Mouse (Mus musculus): ENCODE results near the gene Nrxn2. TPM values are rescaled to one million over a fixed set of nuclear protein-coding genes. Genes with fewer than 3 reads are reported as not detected.

Gene Nrxn2
- polyA plus RNA-seq, 1 experiment from 2014 or later: 16.0 TPM

DNA sequence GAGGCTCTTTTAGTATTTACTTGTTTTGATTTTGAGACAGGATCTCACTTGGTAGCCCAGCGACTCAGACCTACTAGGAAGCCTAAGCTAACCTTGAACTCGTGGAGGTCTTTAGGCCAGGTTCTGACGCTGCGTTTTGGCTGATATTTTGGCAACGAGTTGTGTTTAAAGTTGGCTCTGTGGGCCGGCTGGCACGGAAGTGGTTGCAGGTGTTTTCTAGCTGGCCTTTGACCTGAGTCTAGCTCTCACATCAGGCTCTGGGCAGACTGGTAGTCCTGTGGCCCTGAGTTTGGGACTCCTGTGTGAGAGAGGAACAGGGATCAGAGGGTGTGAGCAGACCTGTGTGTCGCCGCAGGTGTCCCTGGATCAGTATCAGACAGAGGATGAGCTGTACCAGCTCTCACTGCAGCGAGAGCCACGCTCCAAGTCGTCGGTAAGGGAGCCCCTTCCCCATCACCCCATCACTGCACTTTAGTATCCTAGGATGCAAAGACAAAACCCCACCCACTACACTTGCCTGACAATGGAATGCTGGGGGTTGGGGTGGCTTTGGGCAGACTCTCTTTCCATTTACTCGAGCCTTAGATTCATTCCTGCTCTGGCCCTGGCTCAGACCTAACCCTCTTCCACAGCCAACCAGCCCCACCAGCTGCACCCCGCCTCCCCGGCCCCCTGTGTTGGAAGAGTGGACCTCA is 10.6 kb upstream of the Nrxn2 start:
- no peak for ATAC-seq (ENCODE audit: low FRiP score, low read depth)
- H3K27ac ChIP-seq (replicated peaks): no peak overlapping the region
- H3K4me3 ChIP-seq: no peak overlapping the region
- H3K27me3 ChIP-seq: peaks cover 23% of the 10 kb centered on the region
- 50% methylated on average over 16 of the region's 16 CpGs for WGBS
- no peaks in the 10 kb centered on the region for H3K9me3 ChIP-seq
- peaks cover 13% of the 10 kb centered on the region; the same call in 1 of the 2 replicates for H3K4me1 ChIP-seq
- H3K4me2 ChIP-seq (replicated peaks): no peak overlapping the region
- H3K9ac ChIP-seq (replicated peaks): no peak overlapping the region
- H3K36me3 ChIP-seq: no peaks in the 10 kb centered on the region

DNA sequence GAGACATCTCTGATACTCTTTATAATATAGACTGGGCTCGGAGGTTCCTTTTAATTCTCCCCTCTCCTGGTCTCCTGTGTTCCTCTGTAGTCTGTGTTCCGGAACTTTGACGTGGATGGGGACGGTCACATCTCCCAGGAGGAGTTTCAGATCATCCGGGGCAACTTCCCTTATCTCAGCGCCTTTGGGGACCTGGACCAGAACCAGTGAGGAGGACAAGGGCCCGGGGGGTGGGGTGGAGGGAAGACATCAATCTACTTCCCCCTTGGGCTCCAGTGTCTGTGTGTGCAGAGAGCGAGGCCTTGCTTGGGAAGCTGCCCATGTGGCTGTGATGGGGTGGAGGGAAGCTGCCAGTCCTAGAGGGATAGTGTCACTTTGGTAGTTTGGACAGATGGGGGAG is 9.8 kb upstream of the Nrxn2 start:
- H3K9me3 ChIP-seq: no peaks in the 10 kb centered on the region
- no peak overlapping the region for H3K4me2 ChIP-seq (replicated peaks)
- no peak for ATAC-seq (ENCODE audit: low FRiP score, low read depth)
- no peaks in the 10 kb centered on the region for H3K36me3 ChIP-seq
- no peak overlapping the region for H3K27ac ChIP-seq (replicated peaks)
- no peak overlapping the region for H3K9ac ChIP-seq (replicated peaks)
- H3K27me3 ChIP-seq: peaks cover 15% of the 10 kb centered on the region; the same call in 1 of the 2 replicates
- 80% methylated on average over 8 of the region's 8 CpGs for WGBS
- H3K4me1 ChIP-seq: peaks cover 8% of the 10 kb centered on the region; the same call in 1 of the 2 replicates
- no peak overlapping the region for H3K4me3 ChIP-seq

DNA sequence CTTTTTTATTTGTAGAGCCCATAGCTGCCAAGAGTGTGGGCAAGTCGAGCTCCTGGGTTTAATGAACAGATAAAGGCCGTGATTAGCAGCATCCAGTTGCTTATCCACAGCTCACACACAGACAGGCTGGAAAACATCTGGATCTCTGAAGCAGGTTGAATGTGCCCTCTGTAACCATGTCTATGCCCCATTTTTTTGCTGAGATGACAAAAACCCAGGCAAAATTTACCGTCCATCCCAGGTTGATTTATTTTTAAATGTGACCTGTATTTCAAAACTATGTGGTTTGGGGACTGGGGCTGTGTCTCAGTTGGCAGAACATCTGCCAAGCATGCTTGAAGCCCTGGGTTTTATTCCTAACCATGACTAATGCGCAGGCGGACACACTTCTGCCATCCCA is 9.4 kb upstream of the Nrxn2 start:
- H3K4me2 ChIP-seq (replicated peaks): no peak overlapping the region
- no peak for ATAC-seq (ENCODE audit: low FRiP score, low read depth)
- WGBS: 79% methylated on average over 5 of the region's 5 CpGs

DNA sequence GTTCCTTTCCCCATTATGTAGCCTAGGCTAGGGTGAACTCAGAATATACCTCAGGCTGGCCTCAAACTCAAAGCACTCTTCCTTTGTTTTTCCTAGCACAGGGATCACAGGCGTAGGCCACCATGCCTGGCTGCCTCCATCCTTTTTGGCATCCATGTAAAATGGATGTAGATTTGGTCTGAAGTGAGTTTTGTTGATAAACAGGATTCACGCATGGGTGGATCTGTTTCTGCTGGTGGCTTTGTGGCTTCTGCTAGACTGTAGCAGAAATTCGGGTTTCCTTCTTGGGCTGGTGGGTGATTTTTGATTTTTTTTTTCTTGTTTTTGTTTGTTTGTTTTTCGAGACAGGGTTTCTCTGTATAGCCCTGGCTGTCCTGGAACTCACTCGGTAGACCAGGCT is 8.6 kb upstream of the Nrxn2 start:
- no peak overlapping the region for H3K4me2 ChIP-seq (replicated peaks)
- H3K9ac ChIP-seq (replicated peaks): no peak overlapping the region
- H3K4me1 ChIP-seq: peaks cover 13% of the 10 kb centered on the region; the same call in 1 of the 2 replicates
- 83% methylated on average over 5 of the region's 5 CpGs for WGBS
- no peaks in the 10 kb centered on the region for H3K9me3 ChIP-seq
- H3K27me3 ChIP-seq: peaks cover 9% of the 10 kb centered on the region; the same call in 1 of the 2 replicates
- H3K36me3 ChIP-seq: no peaks in the 10 kb centered on the region
- no peak overlapping the region for H3K4me3 ChIP-seq
- no peak overlapping the region for H3K27ac ChIP-seq (replicated peaks)
- ATAC-seq (ENCODE audit: low FRiP score, low read depth): no peak

More for the DNA sequence above, 9.4 kb upstream of the Nrxn2 start:
- Histone ChIP-seq H3K27ac (replicated peaks) (no peak overlapping the region), H3K27me3 (peaks cover 12% of the 10 kb centered on the region; the same call in 1 of the 2 replicates), H3K4me3 (no peak overlapping the region), H3K9me3 (no peaks in the 10 kb centered on the region), H3K36me3 (no peaks in the 10 kb centered on the region), H3K4me1 (peaks cover 8% of the 10 kb centered on the region; the same call in 1 of the 2 replicates), H3K9ac (replicated peaks) (no peak overlapping the region)

DNA sequence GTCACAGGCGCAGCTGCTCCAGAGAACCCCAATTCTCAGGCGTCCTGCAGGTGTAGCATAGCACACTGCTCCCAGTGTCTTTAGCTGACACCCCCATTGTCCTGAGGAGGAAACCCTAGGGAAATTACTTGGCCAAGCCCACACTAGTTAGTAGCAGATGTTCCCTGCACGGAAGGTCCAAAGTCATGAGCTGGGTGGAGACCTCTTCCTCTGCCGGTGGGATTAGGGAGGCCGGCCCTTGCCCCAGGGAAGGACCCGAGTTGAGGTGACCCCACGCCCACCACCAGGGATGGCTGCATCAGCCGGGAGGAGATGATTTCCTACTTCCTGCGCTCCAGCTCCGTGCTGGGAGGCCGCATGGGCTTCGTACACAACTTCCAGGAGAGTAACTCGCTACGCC is 5.7 kb upstream of the Nrxn2 start:
- WGBS: 76% methylated on average over 14 of the region's 14 CpGs
- Histone ChIP-seq H3K27me3 (peaks cover 8% of the 10 kb centered on the region; the same call in 1 of the 2 replicates), H3K27ac (replicated peaks) (no peak overlapping the region), H3K36me3 (no peaks in the 10 kb centered on the region), H3K9ac (replicated peaks) (no peak overlapping the region), H3K9me3 (no peaks in the 10 kb centered on the region), H3K4me3 (no peak overlapping the region), H3K4me2 (replicated peaks) (no peak overlapping the region), H3K4me1 (peaks cover 42% of the 10 kb centered on the region)
- ATAC-seq (ENCODE audit: low FRiP score, low read depth): no peak

DNA sequence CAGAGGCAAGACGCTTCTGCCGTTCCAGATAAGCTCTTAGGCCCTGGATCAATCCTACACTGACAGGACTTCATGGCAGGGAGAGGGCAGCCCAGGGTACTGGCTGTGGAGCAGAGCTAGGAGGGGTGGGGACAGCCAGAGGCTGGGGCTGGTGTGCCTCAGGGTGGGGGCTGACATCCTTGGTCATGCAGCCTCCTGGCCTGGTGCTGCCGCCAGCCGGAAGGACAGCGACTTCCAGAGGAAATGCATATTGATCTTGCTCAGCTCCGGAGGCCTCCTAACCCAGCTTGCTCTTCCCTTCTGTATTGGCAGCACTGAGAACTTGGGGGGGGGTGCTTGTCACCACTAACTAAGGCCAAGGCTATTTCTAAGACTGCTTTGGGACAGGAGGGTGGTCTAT is 3.1 kb upstream of the Nrxn2 start:
- H3K9ac ChIP-seq (replicated peaks): peak overlapping the region; percentile 43; the same call in 1 of the 2 replicates
- peaks cover 64% of the 10 kb centered on the region for H3K4me1 ChIP-seq
- no peaks in the 10 kb centered on the region for H3K36me3 ChIP-seq
- H3K9me3 ChIP-seq: no peaks in the 10 kb centered on the region
- H3K4me2 ChIP-seq (replicated peaks): peak overlapping the region; percentile 87; the same call in 1 of the 2 replicates
- H3K4me3 ChIP-seq: no peak overlapping the region
- H3K27me3 ChIP-seq: peaks cover 21% of the 10 kb centered on the region
- peak overlapping the region; percentile 87 for H3K27ac ChIP-seq (replicated peaks)
- ATAC-seq (ENCODE audit: low FRiP score, low read depth): no peak
- WGBS: 42% methylated on average over 6 of the region's 6 CpGs

DNA sequence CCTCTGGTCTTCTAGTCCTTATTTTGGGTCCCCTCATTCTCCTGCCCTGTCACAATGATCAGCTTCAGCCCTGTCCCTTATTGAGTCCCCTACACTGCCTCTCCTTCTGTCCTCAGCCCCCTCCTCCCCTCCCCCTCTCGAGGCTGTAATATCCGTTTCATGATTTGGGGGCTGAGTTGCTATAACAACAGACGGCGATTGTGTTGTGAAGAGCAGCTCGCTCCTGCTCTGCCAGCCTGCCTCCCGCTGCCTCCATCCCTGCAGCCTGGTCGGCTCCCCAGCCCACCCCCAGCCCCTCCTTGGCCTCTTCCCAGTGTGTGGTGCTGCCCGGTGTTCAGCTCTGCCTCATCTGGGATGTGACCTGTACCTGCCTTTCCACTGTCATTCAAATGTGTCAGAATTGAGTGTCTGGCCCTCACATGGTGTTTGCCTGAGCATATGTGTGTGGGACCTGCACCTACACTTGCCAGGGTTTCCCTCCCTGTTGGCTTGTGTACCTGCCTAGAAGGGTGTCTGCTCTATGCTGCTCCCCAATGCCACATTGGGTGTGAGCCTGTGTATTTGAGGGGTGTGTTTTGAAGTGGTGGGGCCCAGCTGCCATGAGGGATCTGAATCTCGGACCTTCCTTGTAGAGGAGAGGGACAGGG is 2.3 kb upstream of the Nrxn2 start:
- Histone ChIP-seq H3K4me1 (peaks cover 69% of the 10 kb centered on the region), H3K9ac (replicated peaks) (peak overlapping the region; percentile 43), H3K4me2 (replicated peaks) (peak overlapping the region; percentile 87), H3K9me3 (no peaks in the 10 kb centered on the region), H3K36me3 (no peaks in the 10 kb centered on the region), H3K27ac (replicated peaks) (peak overlapping the region; percentile 87), H3K27me3 (peaks cover 29% of the 10 kb centered on the region), H3K4me3 (0 out of 2 replicates have a peak overlapping the region, but pooled peaks have one; percentile 12)
- peak; percentile 73 for ATAC-seq (ENCODE audit: low FRiP score, low read depth)
- WGBS: under 1% methylated on average over 9 of the region's 9 CpGs

DNA sequence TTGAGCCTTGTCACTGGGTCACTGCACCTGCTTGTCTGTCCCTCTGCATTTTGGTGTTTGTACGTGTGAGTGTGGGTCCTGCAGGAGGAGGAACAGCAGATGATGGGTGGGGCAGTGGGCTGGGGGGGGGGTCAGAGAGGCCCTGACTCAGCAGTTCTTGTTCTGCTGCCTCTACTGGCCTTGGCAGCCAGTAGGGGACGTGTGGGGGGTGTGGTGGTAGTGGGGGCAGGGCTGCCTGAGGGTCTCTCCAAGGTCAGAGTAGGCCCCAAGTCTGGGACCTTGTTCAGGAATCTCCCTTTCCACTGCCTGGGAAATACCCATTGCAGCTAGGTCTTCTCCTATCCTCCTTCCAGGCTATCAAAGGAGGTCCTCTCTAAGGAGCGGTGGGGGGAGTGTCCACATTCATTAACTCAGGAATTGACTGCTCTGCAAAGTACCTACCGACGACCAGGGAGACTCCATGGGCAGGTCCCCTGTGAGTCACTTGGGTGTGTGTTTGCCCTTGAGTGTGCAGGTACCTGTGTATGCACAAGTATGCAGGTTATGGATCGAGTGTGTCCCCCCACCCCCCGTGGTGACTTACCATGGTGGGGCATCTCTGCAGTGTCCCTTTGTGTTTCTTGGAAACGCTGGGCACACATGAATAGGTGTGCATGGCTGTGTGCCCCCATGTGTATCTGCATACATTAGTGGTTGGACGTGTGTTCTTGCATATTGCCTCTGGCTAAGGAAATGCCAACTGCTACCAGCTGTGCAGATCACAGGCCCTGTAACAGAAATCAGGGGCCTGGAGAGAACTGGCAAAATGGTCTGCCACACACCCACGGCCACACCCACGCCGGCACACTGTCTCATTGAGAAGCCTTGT is 1.4 kb upstream of the Nrxn2 start:
- peak overlapping the region; percentile 87 for H3K4me2 ChIP-seq (replicated peaks)
- H3K4me3 ChIP-seq: no peak overlapping the region
- no peaks in the 10 kb centered on the region for H3K36me3 ChIP-seq
- no peak for ATAC-seq (ENCODE audit: low FRiP score, low read depth)
- WGBS: 68% methylated on average over 12 of the region's 12 CpGs
- peaks cover 72% of the 10 kb centered on the region for H3K4me1 ChIP-seq
- peaks cover 38% of the 10 kb centered on the region for H3K27me3 ChIP-seq
- H3K9me3 ChIP-seq: no peaks in the 10 kb centered on the region
- peak overlapping the region; percentile 3; the same call in 1 of the 2 replicates for H3K9ac ChIP-seq (replicated peaks)
- H3K27ac ChIP-seq (replicated peaks): peak overlapping the region; percentile 87

DNA sequence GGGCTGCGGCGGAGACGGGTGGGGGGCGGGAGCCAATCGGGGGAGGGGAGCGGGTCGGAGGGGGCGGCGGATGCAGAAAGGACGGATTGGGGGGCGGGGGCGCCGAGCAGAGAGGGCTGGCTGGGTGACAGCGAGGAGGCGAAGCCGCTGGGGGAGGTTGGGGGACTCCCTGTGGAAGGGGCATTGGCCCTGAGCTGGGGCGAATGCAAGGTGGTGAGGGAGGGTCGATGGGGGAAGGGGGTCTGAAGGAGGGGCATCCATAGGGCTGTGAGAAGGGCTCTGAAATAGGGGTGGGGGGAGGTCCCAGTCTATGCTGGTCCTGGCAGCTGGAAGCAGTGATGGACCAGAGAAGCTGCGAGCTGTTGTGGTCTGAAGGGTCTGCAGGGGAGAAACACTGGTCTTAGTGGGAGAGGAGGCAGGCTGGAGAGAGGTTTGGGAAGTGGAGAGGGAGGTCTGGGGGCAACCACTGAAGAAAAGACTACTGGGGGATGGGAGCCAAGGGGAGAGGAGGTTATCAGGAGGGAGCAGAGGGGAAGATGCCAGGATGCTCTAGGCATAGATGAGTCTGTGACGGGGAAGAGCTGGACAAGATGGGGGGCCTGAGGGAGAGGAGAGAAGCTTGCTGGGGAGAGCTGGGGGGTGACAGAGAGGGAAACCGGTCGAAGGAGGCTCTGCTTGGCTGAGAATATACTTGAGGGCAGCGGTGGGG is 607 bp downstream of the Nrxn2 start:
- H3K27ac ChIP-seq (replicated peaks): peak overlapping the region; percentile 87
- H3K4me1 ChIP-seq: peaks cover 84% of the 10 kb centered on the region
- peak overlapping the region; percentile 90 for H3K9ac ChIP-seq (replicated peaks)
- peaks cover 53% of the 10 kb centered on the region for H3K27me3 ChIP-seq
- H3K4me2 ChIP-seq (replicated peaks): peak overlapping the region; percentile 87
- H3K4me3 ChIP-seq: peak overlapping the region; percentile 70
- H3K9me3 ChIP-seq: no peaks in the 10 kb centered on the region
- 4% methylated on average over 17 of the region's 23 CpGs for WGBS
- no peak; the same call in 1 of the 2 replicates for ATAC-seq (ENCODE audit: low FRiP score, low read depth)
- no peaks in the 10 kb centered on the region for H3K36me3 ChIP-seq

DNA sequence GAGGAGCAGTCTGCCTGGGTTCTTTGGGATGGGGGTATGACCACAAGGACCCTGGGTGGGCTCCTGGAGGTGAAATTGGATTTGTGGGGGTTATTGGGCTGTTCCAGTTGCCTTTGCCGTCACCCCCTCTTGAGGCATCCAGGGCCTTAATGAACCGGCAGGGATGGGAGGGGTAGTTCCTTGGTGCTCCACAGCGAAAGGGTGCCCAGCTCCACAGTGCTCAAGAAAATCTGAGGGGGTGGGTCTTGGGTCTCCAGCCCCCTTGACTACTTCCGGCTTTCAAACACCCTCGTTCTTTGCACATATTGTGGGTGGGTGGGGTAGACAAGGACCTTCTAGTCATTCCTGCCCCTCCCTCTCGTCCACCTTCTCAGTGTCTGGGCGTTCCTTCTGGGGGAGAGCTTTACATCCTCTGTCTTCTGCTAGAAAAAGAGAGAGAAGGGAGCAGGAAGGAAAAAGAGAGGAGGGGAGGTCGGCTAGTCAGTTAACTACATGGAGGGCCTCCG is 1.3 kb downstream of the Nrxn2 start:
- Histone ChIP-seq H3K9me3 (no peaks in the 10 kb centered on the region), H3K27ac (replicated peaks) (peak overlapping the region; percentile 87; the same call in 1 of the 2 replicates), H3K27me3 (peaks cover 58% of the 10 kb centered on the region), H3K4me1 (peaks cover 87% of the 10 kb centered on the region), H3K9ac (replicated peaks) (peak overlapping the region; percentile 90), H3K36me3 (no peaks in the 10 kb centered on the region), H3K4me2 (replicated peaks) (peak overlapping the region; percentile 87), H3K4me3 (peak overlapping the region; percentile 70)
- ATAC-seq (ENCODE audit: low FRiP score, low read depth): no peak
- WGBS: 58% methylated on average over 9 of the region's 9 CpGs

All from midbrain, embryonic 12.5 days (tissue).